Mouse (Mus musculus): ENCODE results near the gene Efcab6. TPM values are rescaled to one million over a fixed set of nuclear protein-coding genes. Genes with fewer than 3 reads are reported as not detected.

Gene Efcab6
- polyA plus RNA-seq, 1 experiment from 2014 or later, result 0.57 TPM

- no peak for ATAC-seq (ENCODE audit: low read depth)
- no peaks in the 10 kb centered on the region for H3K27me3 ChIP-seq (ENCODE audit: control insufficient read depth, insufficient read depth, low read depth, low read length)
- peaks cover 4% of the 10 kb centered on the region; the same call in 1 of the 2 replicates for H3K4me1 ChIP-seq (replicated peaks; ENCODE audit: control insufficient read depth, insufficient read depth, low read length)
- no peaks in the 10 kb centered on the region for H3K36me3 ChIP-seq (ENCODE audit: control insufficient read depth, insufficient read depth, low read length)
- no peak overlapping the region for H3K4me3 ChIP-seq (ENCODE audit: low read length)
- H3K27ac ChIP-seq (ENCODE audit: low read length), result no peak overlapping the region
- H3K9ac ChIP-seq (ENCODE audit: low read length), result no peak overlapping the region
- WGBS, result 67% methylated on average over 7 of the region's 7 CpGs
- H3K4me2 ChIP-seq (ENCODE audit: low read depth, low read length), result no peak overlapping the region
- peaks cover 2% of the 10 kb centered on the region; the same call in 1 of the 2 replicates for H3K9me3 ChIP-seq (ENCODE audit: control insufficient read depth, low read length)
Measured at GRCm38 (mm10) chr15:84049570-84049969, 15.6 kb downstream of the Efcab6 start.

GRCm38 (mm10) chr15:84045562-84045961 lies 19.6 kb downstream of the Efcab6 start:
- no peak for ATAC-seq (ENCODE audit: low read depth)
- Histone ChIP-seq H3K27me3 (ENCODE audit: control insufficient read depth, insufficient read depth, low read depth, low read length) (no peaks in the 10 kb centered on the region), H3K4me1 (replicated peaks; ENCODE audit: control insufficient read depth, insufficient read depth, low read length) (no peaks in the 10 kb centered on the region), H3K4me3 (ENCODE audit: low read length) (no peak overlapping the region), H3K36me3 (ENCODE audit: control insufficient read depth, insufficient read depth, low read length) (no peaks in the 10 kb centered on the region), H3K4me2 (ENCODE audit: low read depth, low read length) (no peak overlapping the region), H3K9ac (ENCODE audit: low read length) (no peak overlapping the region), H3K9me3 (ENCODE audit: control insufficient read depth, low read length) (peaks cover 6% of the 10 kb centered on the region; the same call in 1 of the 2 replicates), H3K27ac (ENCODE audit: low read length) (no peak overlapping the region)
- WGBS, result 87% methylated on average over 6 of the region's 6 CpGs

- Histone ChIP-seq H3K4me2 (ENCODE audit: low read depth, low read length) (no peak overlapping the region), H3K4me1 (replicated peaks; ENCODE audit: control insufficient read depth, insufficient read depth, low read length) (no peaks in the 10 kb centered on the region), H3K4me3 (ENCODE audit: low read length) (no peak overlapping the region), H3K27ac (ENCODE audit: low read length) (no peak overlapping the region), H3K27me3 (ENCODE audit: control insufficient read depth, insufficient read depth, low read depth, low read length) (no peaks in the 10 kb centered on the region), H3K36me3 (ENCODE audit: control insufficient read depth, insufficient read depth, low read length) (no peaks in the 10 kb centered on the region), H3K9me3 (ENCODE audit: control insufficient read depth, low read length) (no peaks in the 10 kb centered on the region), H3K9ac (ENCODE audit: low read length) (no peak overlapping the region)
- ATAC-seq (ENCODE audit: low read depth), result no peak
- 78% methylated on average over 5 of the region's 5 CpGs for WGBS
Measured at GRCm38 (mm10) chr15:84037067-84037466, 28.1 kb downstream of the Efcab6 start.

GRCm38 (mm10) chr15:84025651-84026050 lies 39.5 kb downstream of the Efcab6 start:
- Histone ChIP-seq H3K4me3 (ENCODE audit: low read length) (no peak overlapping the region), H3K36me3 (ENCODE audit: control insufficient read depth, insufficient read depth, low read length) (no peaks in the 10 kb centered on the region), H3K9me3 (ENCODE audit: control insufficient read depth, low read length) (no peaks in the 10 kb centered on the region), H3K4me2 (ENCODE audit: low read depth, low read length) (no peak overlapping the region), H3K27ac (ENCODE audit: low read length) (no peak overlapping the region), H3K4me1 (replicated peaks; ENCODE audit: control insufficient read depth, insufficient read depth, low read length) (no peaks in the 10 kb centered on the region), H3K9ac (ENCODE audit: low read length) (no peak overlapping the region), H3K27me3 (ENCODE audit: control insufficient read depth, insufficient read depth, low read depth, low read length) (no peaks in the 10 kb centered on the region)
- 68% methylated on average over 8 of the region's 8 CpGs for WGBS
- ATAC-seq (ENCODE audit: low read depth), result no peak

- no peak for ATAC-seq (ENCODE audit: low read depth)
- Histone ChIP-seq H3K27me3 (ENCODE audit: control insufficient read depth, insufficient read depth, low read depth, low read length) (no peaks in the 10 kb centered on the region), H3K4me1 (replicated peaks; ENCODE audit: control insufficient read depth, insufficient read depth, low read length) (no peaks in the 10 kb centered on the region), H3K36me3 (ENCODE audit: control insufficient read depth, insufficient read depth, low read length) (no peaks in the 10 kb centered on the region), H3K9ac (ENCODE audit: low read length) (no peak overlapping the region), H3K27ac (ENCODE audit: low read length) (no peak overlapping the region), H3K4me2 (ENCODE audit: low read depth, low read length) (no peak overlapping the region), H3K4me3 (ENCODE audit: low read length) (no peak overlapping the region), H3K9me3 (ENCODE audit: control insufficient read depth, low read length) (no peaks in the 10 kb centered on the region)
- WGBS, result 81% methylated on average over 6 of the region's 6 CpGs
Measured at GRCm38 (mm10) chr15:84024851-84025250, 40.3 kb downstream of the Efcab6 start.

- Histone ChIP-seq H3K27ac (ENCODE audit: low read length) (no peak overlapping the region), H3K27me3 (ENCODE audit: control insufficient read depth, insufficient read depth, low read depth, low read length) (no peaks in the 10 kb centered on the region), H3K9me3 (ENCODE audit: control insufficient read depth, low read length) (no peaks in the 10 kb centered on the region), H3K4me3 (ENCODE audit: low read length) (no peak overlapping the region), H3K9ac (ENCODE audit: low read length) (no peak overlapping the region), H3K4me2 (ENCODE audit: low read depth, low read length) (no peak overlapping the region), H3K36me3 (ENCODE audit: control insufficient read depth, insufficient read depth, low read length) (no peaks in the 10 kb centered on the region), H3K4me1 (replicated peaks; ENCODE audit: control insufficient read depth, insufficient read depth, low read length) (no peaks in the 10 kb centered on the region)
- ATAC-seq (ENCODE audit: low read depth), result no peak
- WGBS, result 52% methylated on average over 17 of the region's 17 CpGs
Measured at GRCm38 (mm10) chr15:84009366-84010083, 55.7 kb downstream of the Efcab6 start.

- ATAC-seq (ENCODE audit: low read depth), result no peak
- Histone ChIP-seq H3K4me1 (replicated peaks; ENCODE audit: control insufficient read depth, insufficient read depth, low read length) (no peaks in the 10 kb centered on the region), H3K9me3 (ENCODE audit: control insufficient read depth, low read length) (no peaks in the 10 kb centered on the region), H3K27me3 (ENCODE audit: control insufficient read depth, insufficient read depth, low read depth, low read length) (no peaks in the 10 kb centered on the region), H3K9ac (ENCODE audit: low read length) (no peak overlapping the region), H3K4me3 (ENCODE audit: low read length) (no peak overlapping the region), H3K27ac (ENCODE audit: low read length) (no peak overlapping the region), H3K4me2 (ENCODE audit: low read depth, low read length) (no peak overlapping the region), H3K36me3 (ENCODE audit: control insufficient read depth, insufficient read depth, low read length) (no peaks in the 10 kb centered on the region)
- WGBS, result 81% methylated on average over 14 of the region's 14 CpGs
Measured at GRCm38 (mm10) chr15:84004306-84004705, 60.9 kb downstream of the Efcab6 start.

- no peak for ATAC-seq (ENCODE audit: low read depth)
- Histone ChIP-seq H3K27ac (ENCODE audit: low read length) (no peak overlapping the region), H3K4me2 (ENCODE audit: low read depth, low read length) (no peak overlapping the region), H3K36me3 (ENCODE audit: control insufficient read depth, insufficient read depth, low read length) (no peaks in the 10 kb centered on the region), H3K9me3 (ENCODE audit: control insufficient read depth, low read length) (no peaks in the 10 kb centered on the region), H3K4me3 (ENCODE audit: low read length) (no peak overlapping the region), H3K9ac (ENCODE audit: low read length) (no peak overlapping the region), H3K27me3 (ENCODE audit: control insufficient read depth, insufficient read depth, low read depth, low read length) (no peaks in the 10 kb centered on the region; the same call in 1 of the 2 replicates), H3K4me1 (replicated peaks; ENCODE audit: control insufficient read depth, insufficient read depth, low read length) (peaks cover 11% of the 10 kb centered on the region; the same call in 1 of the 2 replicates)
- WGBS, result 72% methylated on average over 3 of the region's 3 CpGs
Measured at GRCm38 (mm10) chr15:83999071-83999470, 66.1 kb downstream of the Efcab6 start.

GRCm38 (mm10) chr15:83998586-83998985 lies 66.6 kb downstream of the Efcab6 start:
- no peak for ATAC-seq (ENCODE audit: low read depth)
- no peaks in the 10 kb centered on the region for H3K36me3 ChIP-seq (ENCODE audit: control insufficient read depth, insufficient read depth, low read length)
- H3K4me1 ChIP-seq (replicated peaks; ENCODE audit: control insufficient read depth, insufficient read depth, low read length), result peaks cover 11% of the 10 kb centered on the region; the same call in 1 of the 2 replicates
- no peak overlapping the region for H3K9ac ChIP-seq (ENCODE audit: low read length)
- H3K27me3 ChIP-seq (ENCODE audit: control insufficient read depth, insufficient read depth, low read depth, low read length), result no peaks in the 10 kb centered on the region; the same call in 1 of the 2 replicates
- no peak overlapping the region for H3K4me3 ChIP-seq (ENCODE audit: low read length)
- peak overlapping the region; percentile 37 for H3K27ac ChIP-seq (ENCODE audit: low read length)
- H3K9me3 ChIP-seq (ENCODE audit: control insufficient read depth, low read length), result no peaks in the 10 kb centered on the region
- H3K4me2 ChIP-seq (ENCODE audit: low read depth, low read length), result no peak overlapping the region
- WGBS, result 48% methylated on average over 7 of the region's 7 CpGs

Measured in lung, embryonic 16.5 days (tissue).